In genomic region chr12:3833851-3834273, GRCm38 (mm10) we compare ENCODE assay signal across 8 mouse cellular contexts. TPM values are rescaled to one million over a fixed set of nuclear protein-coding genes. Genes with fewer than 3 reads are reported as not detected.
DNase-seq lines count a peak whose midpoint lies in the region; ATAC-seq and TF ChIP-seq lines count a peak whose summit lies in the region.

No protein-coding gene starts in this region.

- H3K9ac ChIP-seq in embryonic facial prominence, embryonic 15.5 days: no peak overlapping the region
- peak overlapping the region; percentile 65 for H3K9ac ChIP-seq in heart, embryonic 11.5 days (ENCODE audit: low read depth, low read length)
- peak overlapping the region; percentile 52; the same call in 1 of the 2 replicates for H3K9ac ChIP-seq in limb, embryonic 11.5 days (ENCODE audit: low read length)

- TF ChIP-seq POLR2A in small intestine, adult 2 months (IDR thresholded peaks at IDR 0.05; ENCODE audit: low read depth, low read length): no peak

- ATAC-seq in embryonic facial prominence, embryonic 15.5 days (ENCODE audit: insufficient number of reproducible peaks, low FRiP score, low TSS enrichment, low read depth): peak; percentile 89
- peak; percentile 68 for ATAC-seq in heart, embryonic 11.5 days (replicated peaks; ENCODE audit: insufficient number of reproducible peaks, low FRiP score, low TSS enrichment)
- ATAC-seq in limb, embryonic 11.5 days (ENCODE audit: insufficient number of reproducible peaks, low FRiP score, low TSS enrichment, low read depth): peak; percentile 77

- H3K4me2 ChIP-seq in embryonic facial prominence, embryonic 15.5 days (replicated peaks): peak overlapping the region; percentile 50
- peak overlapping the region; percentile 63 for H3K4me2 ChIP-seq in heart, embryonic 11.5 days
- peak overlapping the region; percentile 36 for H3K4me2 ChIP-seq in limb, embryonic 11.5 days (ENCODE audit: low read depth, severe bottlenecking)

- H3K36me3 ChIP-seq in embryonic facial prominence, embryonic 15.5 days: peaks cover 40% of the 10 kb centered on the region
- H3K36me3 ChIP-seq in heart, embryonic 11.5 days (ENCODE audit: control insufficient read depth, insufficient read depth, low read length): peaks cover 16% of the 10 kb centered on the region
- no peaks in the 10 kb centered on the region; the same call in 1 of the 2 replicates for H3K36me3 ChIP-seq in limb, embryonic 11.5 days (ENCODE audit: control insufficient read depth, insufficient read depth, low read length)
- peaks cover 18% of the 10 kb centered on the region for H3K36me3 ChIP-seq in midbrain, embryonic 10.5 days
- peaks cover 19% of the 10 kb centered on the region for H3K36me3 ChIP-seq in small intestine, adult 2 months (ENCODE audit: control insufficient read depth, insufficient read depth, low read length)

- no peaks in the 10 kb centered on the region for H3K9me3 ChIP-seq in embryonic facial prominence, embryonic 15.5 days (replicated peaks)
- no peaks in the 10 kb centered on the region for H3K9me3 ChIP-seq in heart, embryonic 11.5 days (replicated peaks; ENCODE audit: control insufficient read depth, low read length)
- H3K9me3 ChIP-seq in limb, embryonic 11.5 days (ENCODE audit: control insufficient read depth, low read length): no peaks in the 10 kb centered on the region
- no peaks in the 10 kb centered on the region for H3K9me3 ChIP-seq in midbrain, embryonic 10.5 days (replicated peaks)

- H3K4me1 ChIP-seq in embryonic facial prominence, embryonic 15.5 days: peaks cover 53% of the 10 kb centered on the region
- H3K4me1 ChIP-seq in heart, embryonic 11.5 days (ENCODE audit: control insufficient read depth, insufficient read depth, low read length): peaks cover 39% of the 10 kb centered on the region
- peaks cover 27% of the 10 kb centered on the region for H3K4me1 ChIP-seq in limb, embryonic 11.5 days (ENCODE audit: control insufficient read depth, insufficient read depth, low read length)
- H3K4me1 ChIP-seq in midbrain, embryonic 10.5 days: peaks cover 43% of the 10 kb centered on the region
- peaks cover 43% of the 10 kb centered on the region for H3K4me1 ChIP-seq in small intestine, adult 2 months (ENCODE audit: control insufficient read depth, insufficient read depth, insufficient read length, low read length)

- 2% methylated on average over 8 of the region's 8 CpGs for WGBS in embryonic facial prominence, embryonic 15.5 days
- 8% methylated on average over 8 of the region's 8 CpGs for WGBS in heart, embryonic 11.5 days (ENCODE audit: insufficient replicate concordance)
- WGBS in limb, embryonic 11.5 days: 2% methylated on average over 8 of the region's 8 CpGs
- 10% methylated on average over 8 of the region's 8 CpGs for WGBS in midbrain, embryonic 10.5 days
- 36% methylated on average over 8 of the region's 8 CpGs for whole genome bisulfite sequencing in small intestine, adult 2 months

- H3K27ac ChIP-seq in embryonic facial prominence, embryonic 15.5 days (replicated peaks): peak overlapping the region; percentile 81
- H3K27ac ChIP-seq in heart, embryonic 11.5 days (ENCODE audit: low read depth, low read length): peak overlapping the region; percentile 87
- peak overlapping the region; percentile 79 for H3K27ac ChIP-seq in limb, embryonic 11.5 days (replicated peaks; ENCODE audit: low read depth, low read length)
- peak overlapping the region; percentile 71 for H3K27ac ChIP-seq in midbrain, embryonic 10.5 days (replicated peaks)
- H3K27ac ChIP-seq in small intestine, adult 2 months (ENCODE audit: insufficient read depth, low read depth, low read length): no peak overlapping the region

- no peak for TF ChIP-seq CTCF in small intestine, adult 2 months (IDR thresholded peaks at IDR 0.05; ENCODE audit: extremely low read depth, insufficient read length, insufficient replicate concordance, low read depth, low read length)

- peak overlapping the region; percentile 17 for H3K4me3 ChIP-seq in embryonic facial prominence, embryonic 15.5 days (replicated peaks)
- H3K4me3 ChIP-seq in heart, embryonic 11.5 days (ENCODE audit: low read depth, low read length): peak overlapping the region; percentile 23
- peak overlapping the region; percentile 14; the same call in 1 of the 2 replicates for H3K4me3 ChIP-seq in limb, embryonic 11.5 days (ENCODE audit: low read depth, low read length)
- H3K4me3 ChIP-seq in midbrain, embryonic 10.5 days: peak overlapping the region; percentile 32; the same call in 1 of the 2 replicates
- 0 out of 2 replicates have a peak overlapping the region, but pooled peaks have one; percentile 21 for H3K4me3 ChIP-seq in small intestine, adult 2 months (ENCODE audit: low read depth, low read length)

- DNase-seq in adrenal gland, adult 2 months: peak; percentile 78
- peak; percentile 58 to 69 for DNase-seq in kidney, adult 8-10 months
- DNase-seq in limb, embryonic 11.5 days (ENCODE audit: low spot score): peak; percentile 64
- DNase-seq in midbrain, embryonic 10.5 days (ENCODE audit: low spot score): peak; percentile 38
- DNase-seq in c-Kit-positive CD71-positive TER-119-positive erythroid progenitor cells, embryonic 14.5 days (ENCODE audit: low spot score): no peak

- H3K27me3 ChIP-seq in embryonic facial prominence, embryonic 15.5 days: no peaks in the 10 kb centered on the region
- H3K27me3 ChIP-seq in heart, embryonic 11.5 days (ENCODE audit: control insufficient read depth, insufficient read depth, low read length): no peaks in the 10 kb centered on the region
- H3K27me3 ChIP-seq in limb, embryonic 11.5 days (ENCODE audit: control insufficient read depth, insufficient read depth, low read length): no peaks in the 10 kb centered on the region
- peaks cover 31% of the 10 kb centered on the region for H3K27me3 ChIP-seq in midbrain, embryonic 10.5 days (ENCODE audit: low read depth, poor library complexity, severe bottlenecking)
- H3K27me3 ChIP-seq in small intestine, adult 2 months (ENCODE audit: control insufficient read depth, insufficient read depth, low read length): no peaks in the 10 kb centered on the region

RNA-seq across cellular contexts. Expression of gene Dnmt3a, which starts 28.1 kb away (rescaled TPM):
- 10 to 100 TPM; 36.7 to 42.4 TPM for total RNA-seq in adrenal gland, adult 2 months (2021)
- 9.7 and 10.2 TPM in 2 replicates for polyA plus RNA-seq in adrenal gland, adult 2 months (2012; rRNA removed)
- 114 and 135 TPM in 2 replicates for polyA plus RNA-seq in embryonic facial prominence, embryonic 15.5 days (2015; fragmentation: Nextera tagmentation; extraction: Ambion mirVana)
- polyA plus RNA-seq in heart, embryonic 11.5 days (2014; fragmentation: Nextera tagmentation; extraction: Ambion mirVana): 55.1 and 60.1 TPM in 2 replicates
- polyA plus RNA-seq in limb, embryonic 11.5 days (2014; fragmentation: Nextera tagmentation; extraction: Ambion mirVana): 158 and 179 TPM in 2 replicates
- polyA plus RNA-seq in midbrain, embryonic 10.5 days (2016; fragmentation: Nextera tagmentation; extraction: Ambion mirVana): 92.2 and 115 TPM in 2 replicates
- 5.2 and 10.2 TPM in 2 replicates for polyA plus RNA-seq in small intestine, adult 2 months (2012; rRNA removed)
